Mouse (Mus musculus) ES-E14 (cell line): ENCODE data around the gene Zc3h10.

Experiments
- CHD2 ChIP-seq: IDR thresholded peaks from 2 replicates; pipeline ENCODE4 v1.6.1; 2014; ENCODE audit warnings: mild to moderate bottlenecking, low read depth, low read length, inconsistent platforms
- HCFC1 ChIP-seq: IDR thresholded peaks from 2 replicates; pipeline ENCODE4 v1.6.1; 2012; ENCODE audit warnings: low read length, inconsistent platforms, borderline replicate concordance; ENCODE audit not compliant: insufficient read depth
- MAFK ChIP-seq: IDR thresholded peaks from 2 replicates; pipeline ENCODE4 v1.6.1; 2014; ENCODE audit warnings: mild to moderate bottlenecking, low read depth, low read length, inconsistent platforms; ENCODE audit not compliant: insufficient read depth
- ZC3H11A ChIP-seq: IDR thresholded peaks from 2 replicates; pipeline ENCODE4 v1.6.1; 2012; ENCODE audit warnings: low read depth, mild to moderate bottlenecking, inconsistent platforms, low read length, borderline replicate concordance

- TF ChIP-seq HCFC1 (peak; percentile 38; the same call in 1 of the 2 replicates), MAFK (no peak), ZC3H11A (no peak; the same call in 1 of the 2 replicates), CHD2 (no peak)
Observed at GRCm38 (mm10) chr10:128590193-128590690, 42.7 kb upstream of the Zc3h10 start.
